Mouse (Mus musculus): Measurements from ENCODE around the gene B3gnt9. TPM values are rescaled to one million over a fixed set of nuclear protein-coding genes. Genes with fewer than 3 reads are reported as not detected.

The B3gnt9 gene
- 24.2 and 26.3 TPM in 2 replicates for polyA plus RNA-seq (2015; fragmentation: Nextera tagmentation; extraction: Ambion mirVana)

DNA sequence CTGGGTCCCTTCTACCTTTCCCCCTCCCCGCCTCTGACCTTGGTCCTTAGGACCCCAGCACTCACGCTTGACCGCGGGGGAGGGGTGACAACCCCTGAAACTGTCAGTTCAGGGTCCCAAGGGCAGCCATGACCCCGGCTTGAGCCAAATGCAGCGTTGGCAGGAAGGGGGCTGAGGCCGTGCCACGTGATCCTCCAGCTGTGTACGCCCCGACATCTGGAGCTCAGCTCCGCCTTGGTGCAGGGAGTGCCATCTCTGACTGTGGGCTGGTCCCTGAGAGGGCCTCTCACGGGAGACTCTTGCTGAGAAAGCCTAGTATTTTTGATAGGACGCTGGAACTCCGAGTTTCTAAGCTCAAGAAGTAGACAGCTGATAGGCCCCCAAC, at the start of gene B3gnt9:
TSS of gene B3gnt9 (minus strand) at position 188 of the 385 bp plus-strand sequence.

DNA sequence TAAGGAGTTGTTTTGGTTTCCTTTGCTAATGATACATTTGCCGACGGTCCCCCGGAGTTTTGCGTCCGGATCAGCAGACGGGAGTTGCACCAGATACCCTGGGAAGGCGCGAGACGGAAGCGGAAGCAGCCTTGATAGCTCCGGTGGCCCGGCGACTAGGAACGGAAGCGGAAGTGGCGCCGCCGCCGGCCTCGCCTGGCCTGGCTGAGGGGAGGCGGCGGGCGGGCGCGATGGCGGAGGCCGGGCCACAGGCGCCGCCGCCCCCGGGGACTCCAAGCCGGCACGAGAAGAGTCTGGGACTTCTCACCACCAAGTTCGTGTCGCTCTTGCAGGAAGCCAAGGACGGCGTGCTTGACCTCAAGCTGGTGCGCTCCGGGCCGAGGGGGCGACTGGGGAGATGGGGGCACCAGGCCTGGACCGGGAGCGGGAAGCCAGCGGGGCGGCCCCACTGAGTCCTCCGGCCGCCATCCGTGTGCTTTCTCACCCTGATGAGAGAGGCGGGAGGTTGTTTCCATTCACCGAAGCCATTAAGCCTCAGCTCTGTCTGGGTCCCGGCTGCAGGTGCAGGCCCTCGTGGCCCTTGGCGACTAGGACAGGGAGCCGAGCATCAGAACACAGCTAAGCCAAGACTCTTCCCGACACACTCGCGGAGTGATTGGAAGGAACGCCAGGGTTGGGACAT, 42.7 kb upstream of the B3gnt9 start, which contains the start of gene E2f4:
TSS of gene E2f4 (plus strand) at position 153 of the 682 bp plus-strand sequence.

DNA sequence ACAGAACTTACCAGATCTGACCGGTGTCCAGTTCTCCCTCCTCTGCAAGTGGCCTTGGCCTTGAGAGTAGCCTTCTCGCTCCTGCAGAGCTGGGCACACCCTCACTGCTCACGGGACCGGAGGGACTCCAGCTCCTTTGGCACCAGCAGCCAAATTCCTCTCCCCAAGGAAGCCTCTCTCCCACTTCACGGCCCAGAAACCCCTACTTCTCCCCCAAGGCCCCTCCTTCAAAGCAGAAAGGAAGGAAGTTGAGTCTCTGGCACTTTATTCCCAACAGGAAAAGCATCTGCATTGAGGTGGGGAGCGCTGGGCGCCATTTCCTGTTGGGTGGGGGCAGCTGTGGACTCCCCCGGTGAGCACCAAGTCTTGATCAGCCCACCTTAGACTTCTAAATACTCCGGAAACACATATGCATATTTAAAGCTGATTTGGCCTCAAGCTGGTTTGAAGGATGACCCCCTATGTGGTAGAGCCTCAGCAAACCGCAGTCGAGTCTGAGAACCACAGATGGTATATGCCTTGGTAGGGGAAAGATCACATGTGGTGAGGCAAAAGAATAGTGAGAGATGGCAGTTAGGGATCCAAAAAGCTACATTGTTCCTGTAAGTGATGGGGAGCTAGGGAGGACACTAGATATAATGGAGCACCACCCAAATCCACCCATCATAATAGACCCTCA, 41.1 kb upstream of the B3gnt9 start, which contains the start of gene Exoc3l:
TSS of gene Exoc3l (minus strand) at position 207 of the 679 bp plus-strand sequence.

DNA sequence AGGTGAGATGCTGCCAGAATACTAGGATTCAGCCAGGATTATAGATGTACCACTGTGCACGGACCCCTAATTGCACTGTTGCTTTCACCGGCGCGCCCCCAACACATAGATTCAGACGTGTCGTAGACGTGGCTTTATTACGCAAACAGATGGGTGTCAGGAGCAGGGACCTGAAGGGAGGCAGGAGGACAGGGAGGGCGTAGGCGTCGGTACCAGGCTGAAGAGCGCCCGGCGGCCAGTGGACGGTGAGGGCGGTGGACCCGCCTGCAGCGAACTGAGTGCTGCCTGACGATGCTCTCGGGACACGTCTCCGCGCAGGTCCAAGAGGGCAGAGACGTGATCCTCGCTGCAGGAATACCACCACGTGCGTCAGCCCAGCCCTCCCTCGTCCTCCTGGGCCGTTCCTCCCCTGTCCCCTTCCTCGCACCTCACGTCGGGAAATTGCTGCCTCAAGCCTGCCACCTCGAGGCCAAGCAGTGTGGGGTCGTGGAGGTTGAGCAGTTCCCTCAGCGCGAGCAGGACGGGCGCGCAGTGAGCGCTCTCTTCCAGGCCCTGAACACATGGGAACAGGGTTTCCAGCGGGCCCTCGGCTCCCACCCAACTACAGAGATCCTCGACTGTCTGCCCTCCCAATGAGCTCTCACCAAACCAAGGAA, 35.0 kb upstream of the B3gnt9 start, which contains the start of gene 4931428F04Rik:
TSS of gene 4931428F04Rik (minus strand) at position 60 of the 656 bp plus-strand sequence.

DNA sequence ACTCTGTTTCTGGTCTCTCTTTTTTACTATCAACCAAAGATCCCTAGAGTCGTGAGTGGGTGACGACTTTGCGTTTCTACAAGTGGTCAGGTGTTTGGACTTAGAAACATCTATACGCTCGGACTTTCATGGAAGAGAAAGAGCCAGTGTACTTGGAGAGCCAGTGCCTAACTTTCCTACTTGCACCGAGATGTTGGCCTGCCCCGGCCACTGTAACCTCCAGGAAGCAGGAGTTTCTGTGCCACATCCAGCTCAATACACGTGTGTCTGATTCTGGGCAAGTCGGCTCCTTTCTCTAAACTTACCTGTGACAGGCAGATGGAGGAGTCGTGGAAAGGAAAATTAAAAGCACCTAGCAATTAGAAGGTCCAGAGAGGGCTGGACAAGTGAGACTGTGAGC, 20.9 kb upstream of the B3gnt9 start, which contains the start of gene Nol3:
TSS of gene Nol3 (plus strand) at position 301 of the 400 bp plus-strand sequence.

DNA sequence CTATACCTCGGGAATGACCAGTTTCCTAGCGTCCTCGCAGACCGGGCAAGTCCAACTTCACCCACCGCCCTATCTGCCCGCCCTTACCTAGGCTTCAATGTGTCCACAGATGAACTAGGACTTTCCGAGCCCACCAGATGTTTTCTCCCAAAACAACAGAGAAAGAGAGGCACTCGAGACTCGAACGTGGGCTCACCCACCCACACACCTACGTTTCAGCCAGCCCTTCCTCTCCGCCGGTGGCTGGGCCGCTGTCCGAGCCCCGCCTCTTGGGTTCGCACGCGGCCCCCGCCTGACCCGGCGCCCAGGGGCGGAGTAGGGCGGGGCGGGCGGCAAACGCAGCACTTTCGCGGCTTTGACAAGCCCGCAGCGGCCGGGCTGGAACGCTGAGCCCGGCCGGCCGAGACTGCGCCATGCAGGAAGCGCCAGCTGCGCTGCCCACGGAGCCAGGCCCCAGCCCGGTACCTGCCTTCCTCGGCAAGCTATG, 14.6 kb upstream of the B3gnt9 start, which contains the start of gene Hsf4:
TSS of gene Hsf4 (plus strand) at position 341 of the 487 bp plus-strand sequence.

DNA sequence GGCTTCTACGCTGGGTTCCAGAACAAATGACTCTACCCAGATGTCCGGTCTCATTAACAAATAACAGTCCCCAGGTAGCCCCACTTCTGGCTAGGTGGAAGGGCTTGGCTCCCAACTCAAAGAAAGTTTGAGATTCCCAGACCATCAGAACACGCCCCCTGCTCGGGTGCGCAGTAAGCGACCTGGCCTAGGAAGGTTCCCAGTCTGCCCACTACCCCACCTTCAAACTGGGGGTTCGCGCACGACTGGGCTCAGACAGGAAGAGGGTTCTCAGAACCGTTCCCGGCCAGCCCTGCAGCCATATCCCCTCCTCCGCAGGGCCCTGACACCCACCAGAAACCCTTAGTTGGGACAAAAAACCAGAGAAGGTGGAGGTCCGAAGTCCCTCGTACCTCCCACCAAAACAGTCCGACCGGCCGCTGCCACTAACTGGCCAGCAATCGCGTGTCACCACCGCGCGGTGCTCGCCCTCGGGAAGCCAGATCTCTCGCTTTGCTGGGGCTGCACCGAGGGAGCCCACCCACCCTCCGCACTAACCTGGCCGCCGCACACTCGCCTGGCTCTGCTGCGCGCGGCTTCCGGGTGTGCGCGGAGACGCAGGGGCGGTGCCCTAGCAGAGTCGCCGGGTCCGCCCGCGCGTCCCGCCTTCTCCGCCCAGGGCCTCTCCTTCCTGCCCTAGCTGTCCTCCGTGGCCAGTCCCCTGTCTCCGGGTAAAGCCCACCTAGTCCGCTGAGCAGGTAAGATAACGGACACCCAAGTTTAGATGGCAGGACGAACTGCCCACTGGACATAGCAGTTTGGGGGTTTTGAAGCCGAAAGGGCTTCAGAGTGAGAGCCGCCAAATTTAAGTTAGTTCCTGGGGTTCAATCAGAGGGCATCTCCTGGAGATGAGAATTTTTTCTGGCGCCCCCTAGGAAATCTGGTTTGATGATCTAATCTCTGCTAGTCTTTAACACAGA, 9.3 kb upstream of the B3gnt9 start, which contains the start of the genes Tradd and Fbxl8:
TSS of gene Tradd (minus strand) at position 586 of the 959 bp plus-strand sequence.
TSS of gene Fbxl8 (plus strand) at position 625 of the 959 bp plus-strand sequence.

DNA sequence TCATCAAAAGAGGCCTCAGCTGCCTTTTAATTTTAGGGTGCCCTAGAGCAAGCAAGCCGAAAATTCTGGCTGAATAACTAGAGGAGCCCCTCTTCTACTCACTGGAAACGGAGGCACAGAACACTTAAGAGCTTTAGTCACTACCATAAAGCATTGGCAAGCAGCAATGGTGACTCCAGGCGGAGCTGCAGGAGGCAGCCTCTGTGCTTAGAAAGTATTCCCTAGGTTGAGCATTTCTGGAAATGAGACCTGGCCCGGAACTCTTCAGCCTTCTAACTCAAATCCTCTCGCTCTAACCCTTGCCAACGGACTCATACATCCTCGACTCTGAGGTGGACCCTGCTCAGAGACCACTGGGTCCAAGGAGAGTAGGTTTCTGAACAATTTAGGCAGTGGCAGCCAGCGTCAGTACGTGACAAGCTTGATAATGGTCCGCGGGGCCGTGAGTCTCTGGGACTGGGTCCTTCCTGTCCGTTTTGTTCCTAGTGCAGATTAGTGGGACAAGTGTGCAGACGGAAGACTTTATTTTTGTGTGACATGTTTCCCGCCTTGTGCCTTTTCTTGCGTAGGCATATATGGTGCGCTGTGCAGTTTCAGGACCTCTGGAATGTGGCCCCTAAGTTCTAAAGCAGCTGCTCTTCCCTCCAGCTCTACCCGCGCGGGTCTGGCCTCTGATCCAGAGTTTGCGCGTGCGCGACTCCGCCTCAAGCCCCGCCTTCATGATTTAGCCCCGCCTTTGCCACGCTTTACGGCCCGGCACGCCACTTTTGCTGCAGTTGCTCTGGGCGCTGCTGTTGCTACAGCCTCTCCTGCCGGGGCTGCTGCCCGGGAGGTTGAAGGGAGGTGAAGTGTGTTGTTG, 30.3 kb downstream of the B3gnt9 start, which contains the start of gene D230025D16Rik:
TSS of gene D230025D16Rik (plus strand) at position 733 of the 859 bp plus-strand sequence.

Other genes with a start within 250 kb of the B3gnt9 start
- 0.11 TPM in 1 of 2 replicates, not detected in the other for gene Ces3a, start 206.6 kb downstream of the B3gnt9 start, polyA plus RNA-seq (2015; fragmentation: Nextera tagmentation; extraction: Ambion mirVana)
- not detected in 2 replicates for gene Ces3b, start 171.4 kb downstream of the B3gnt9 start, polyA plus RNA-seq (2015; fragmentation: Nextera tagmentation; extraction: Ambion mirVana)
- not detected in 2 replicates for gene Ces4a, start 123.4 kb downstream of the B3gnt9 start, polyA plus RNA-seq (2015; fragmentation: Nextera tagmentation; extraction: Ambion mirVana)
- gene Cbfb, start 84.5 kb downstream of the B3gnt9 start, polyA plus RNA-seq (2015; fragmentation: Nextera tagmentation; extraction: Ambion mirVana), result 21.8 and 25.9 TPM in 2 replicates
- 22.8 and 25.6 TPM in 2 replicates for gene D230025D16Rik, start 30.0 kb downstream of the B3gnt9 start, polyA plus RNA-seq (2015; fragmentation: Nextera tagmentation; extraction: Ambion mirVana)
- 29.8 and 30.8 TPM in 2 replicates for gene Tradd, start 9.5 kb upstream of the B3gnt9 start, polyA plus RNA-seq (2015; fragmentation: Nextera tagmentation; extraction: Ambion mirVana)
- 5.4 and 5.7 TPM in 2 replicates for gene Fbxl8, start 9.5 kb upstream of the B3gnt9 start, polyA plus RNA-seq (2015; fragmentation: Nextera tagmentation; extraction: Ambion mirVana)
- gene Hsf4, start 14.6 kb upstream of the B3gnt9 start, polyA plus RNA-seq (2015; fragmentation: Nextera tagmentation; extraction: Ambion mirVana), result 0.30 and 0.31 TPM in 2 replicates
- 1.6 TPM in 2 replicates for gene Nol3, start 21.0 kb upstream of the B3gnt9 start, polyA plus RNA-seq (2015; fragmentation: Nextera tagmentation; extraction: Ambion mirVana)
- gene 4931428F04Rik, start 34.7 kb upstream of the B3gnt9 start, polyA plus RNA-seq (2015; fragmentation: Nextera tagmentation; extraction: Ambion mirVana), result 1.8 and 2.2 TPM in 2 replicates
- 2.0 and 3.2 TPM in 2 replicates for gene Exoc3l, start 40.9 kb upstream of the B3gnt9 start, polyA plus RNA-seq (2015; fragmentation: Nextera tagmentation; extraction: Ambion mirVana)
- gene E2f4, start 42.5 kb upstream of the B3gnt9 start, polyA plus RNA-seq (2015; fragmentation: Nextera tagmentation; extraction: Ambion mirVana), result 35.9 and 42.7 TPM in 2 replicates
- gene Elmo3, start 50.4 kb upstream of the B3gnt9 start, polyA plus RNA-seq (2015; fragmentation: Nextera tagmentation; extraction: Ambion mirVana), result 12.4 and 13.3 TPM in 2 replicates
- gene Lrrc29, start 71.1 kb upstream of the B3gnt9 start, polyA plus RNA-seq (2015; fragmentation: Nextera tagmentation; extraction: Ambion mirVana), result 2.3 and 3.2 TPM in 2 replicates
- 79.0 and 90.0 TPM in 2 replicates for gene Tmem208, start 71.2 kb upstream of the B3gnt9 start, polyA plus RNA-seq (2015; fragmentation: Nextera tagmentation; extraction: Ambion mirVana)
- 0.85 and 1.1 TPM in 2 replicates for gene Fhod1, start 92.8 kb upstream of the B3gnt9 start, polyA plus RNA-seq (2015; fragmentation: Nextera tagmentation; extraction: Ambion mirVana)
- 0.39 and 0.54 TPM in 2 replicates for gene Slc9a5, start 93.7 kb upstream of the B3gnt9 start, polyA plus RNA-seq (2015; fragmentation: Nextera tagmentation; extraction: Ambion mirVana)
- gene Plekhg4, start 118.1 kb upstream of the B3gnt9 start, polyA plus RNA-seq (2015; fragmentation: Nextera tagmentation; extraction: Ambion mirVana), result 0.48 and 0.92 TPM in 2 replicates
- gene Kctd19, start 158.3 kb upstream of the B3gnt9 start, polyA plus RNA-seq (2015; fragmentation: Nextera tagmentation; extraction: Ambion mirVana), result not detected in 2 replicates
- gene Lrrc36, start 158.4 kb upstream of the B3gnt9 start, polyA plus RNA-seq (2015; fragmentation: Nextera tagmentation; extraction: Ambion mirVana), result 0.14 and 0.34 TPM in 2 replicates
- 44.9 and 57.8 TPM in 2 replicates for gene Tppp3, start 216.4 kb upstream of the B3gnt9 start, polyA plus RNA-seq (2015; fragmentation: Nextera tagmentation; extraction: Ambion mirVana)
- 19.3 and 20.5 TPM in 2 replicates for gene Zdhhc1, start 241.7 kb upstream of the B3gnt9 start, polyA plus RNA-seq (2015; fragmentation: Nextera tagmentation; extraction: Ambion mirVana)